Mouse (Mus musculus) adrenal gland, postnatal 25 days (tissue): Measurements from ENCODE around the gene Krtap4-6. TPM values are rescaled to one million over a fixed set of nuclear protein-coding genes. Genes with fewer than 3 reads are reported as not detected.
"Not testable (repeated sequence)": the region's sequence is repeated elsewhere in the genome, so short reads cannot be mapped to it uniquely, and the experiment has no call there.

Experiments
- DNase-seq: peaks from one replicate; pipeline ENCODE4 v3.0.0; 2021; ENCODE audit warnings: mixed read lengths
- long read RNA-seq: library from polyadenylated mRNA; stranded (forward); transcript quantifications from one replicate; pipeline ENCODE4 v2.0.0, GENCODE M21; 2021
- total RNA-seq: library from RNA; stranded (reverse); gene quantifications from 2 replicates; pipeline ENCODE4 v1.2.3, GENCODE M21; 2021

Gene Krtap4-6
- not detected in 2 replicates for total RNA-seq
- long read RNA-seq, result 0 reads

GRCm38 (mm10) chr11:99665860-99666259 is at the start of gene Krtap4-6:
Gene Krtap4-6, minus strand, starts transcription at chr11:99665960.
- DNase-seq, result no peak

GRCm38 (mm10) chr11:99690463-99690862 is 24.7 kb upstream of the Krtap4-6 start, which contains the start of gene Gm14190:
Gene Gm14190, minus strand, starts transcription at chr11:99690740.
- DNase-seq, result no peak

GRCm38 (mm10) chr11:99685235-99685634 is 19.5 kb upstream of the Krtap4-6 start:
- DNase-seq, result not testable (repeated sequence)

GRCm38 (mm10) chr11:99683481-99683880 is 17.7 kb upstream of the Krtap4-6 start:
- DNase-seq, result no peak

- no peak for DNase-seq
Observed at GRCm38 (mm10) chr11:99662802-99663201, 3.0 kb downstream of the Krtap4-6 start.

- no peak for DNase-seq
Observed at GRCm38 (mm10) chr11:99659256-99659655, 6.5 kb downstream of the Krtap4-6 start.

GRCm38 (mm10) chr11:99658467-99659010 is 7.2 kb downstream of the Krtap4-6 start, which contains the start of gene Gm11563:
Gene Gm11563, minus strand, starts transcription at chr11:99658960.
- DNase-seq, result not testable (repeated sequence)

GRCm38 (mm10) chr11:99657051-99657450 is 8.7 kb downstream of the Krtap4-6 start:
- no peak for DNase-seq

- no peak for DNase-seq
Observed at GRCm38 (mm10) chr11:99650136-99650535, 15.6 kb downstream of the Krtap4-6 start, which contains the start of gene Gm11555. Gene Gm11555, minus strand, starts transcription at chr11:99650236.

- no peak for DNase-seq
Observed at GRCm38 (mm10) chr11:99646444-99646843, 19.3 kb downstream of the Krtap4-6 start.

- no peak for DNase-seq
Observed at GRCm38 (mm10) chr11:99644351-99644750, 21.4 kb downstream of the Krtap4-6 start.

- not testable (repeated sequence) for DNase-seq
Observed at GRCm38 (mm10) chr11:99643635-99644139, 22.1 kb downstream of the Krtap4-6 start, which contains the start of gene Krtap4-7. Gene Krtap4-7, minus strand, starts transcription at chr11:99644089.

- DNase-seq, result no peak
Observed at GRCm38 (mm10) chr11:99640926-99641325, 24.8 kb downstream of the Krtap4-6 start.

- DNase-seq, result no peak
Observed at GRCm38 (mm10) chr11:99637086-99637485, 28.7 kb downstream of the Krtap4-6 start.

GRCm38 (mm10) chr11:99634653-99635134 is 31.1 kb downstream of the Krtap4-6 start, which contains the start of gene Krtap4-2:
Gene Krtap4-2, minus strand, starts transcription at chr11:99635084.
- no peak for DNase-seq

- no peak for DNase-seq
Observed at GRCm38 (mm10) chr11:99633293-99633692, 32.5 kb downstream of the Krtap4-6 start.

GRCm38 (mm10) chr11:99630890-99631289 is 34.9 kb downstream of the Krtap4-6 start:
- no peak for DNase-seq

- no peak for DNase-seq
Observed at GRCm38 (mm10) chr11:99628138-99628537, 37.6 kb downstream of the Krtap4-6 start, which contains the start of gene Krtap4-1. Gene Krtap4-1, minus strand, starts transcription at chr11:99628238.

GRCm38 (mm10) chr11:99620335-99620734 is 45.4 kb downstream of the Krtap4-6 start, which contains the start of gene Gm11562:
Gene Gm11562, minus strand, starts transcription at chr11:99620435.
- no peak for DNase-seq
